Mouse (Mus musculus) frontal cortex, adult 2 months (tissue): ENCODE measurements around the gene Tbl1xr1. TPM values are rescaled to one million over a fixed set of nuclear protein-coding genes. Genes with fewer than 3 reads are reported as not detected.

Experiments
- DNase-seq, 2 experiments: peaks; one replicate each; pipeline ENCODE4 v3.0.0; 2022; ENCODE audit warnings: low spot score in 1 of 2; ENCODE audit errors: extremely low spot score in 1 of 2
- polyA plus RNA-seq: library from polyadenylated mRNA; depleted of rRNA; stranded (reverse); fragments of >200 nt; gene quantifications from 2 replicates; pipeline ENCODE4 v1.2.3, GENCODE M21; 2012

The Tbl1xr1 gene
- polyA plus RNA-seq, 1 experiment: 46.5 TPM

- peak; percentile 47 to 80 for DNase-seq
Measured at GRCm38 (mm10) chr3:22190498-22190897, 114.0 kb downstream of the Tbl1xr1 start.

GRCm38 (mm10) chr3:22192931-22193330, 116.5 kb downstream of the Tbl1xr1 start:
- no peak for DNase-seq

DNA sequence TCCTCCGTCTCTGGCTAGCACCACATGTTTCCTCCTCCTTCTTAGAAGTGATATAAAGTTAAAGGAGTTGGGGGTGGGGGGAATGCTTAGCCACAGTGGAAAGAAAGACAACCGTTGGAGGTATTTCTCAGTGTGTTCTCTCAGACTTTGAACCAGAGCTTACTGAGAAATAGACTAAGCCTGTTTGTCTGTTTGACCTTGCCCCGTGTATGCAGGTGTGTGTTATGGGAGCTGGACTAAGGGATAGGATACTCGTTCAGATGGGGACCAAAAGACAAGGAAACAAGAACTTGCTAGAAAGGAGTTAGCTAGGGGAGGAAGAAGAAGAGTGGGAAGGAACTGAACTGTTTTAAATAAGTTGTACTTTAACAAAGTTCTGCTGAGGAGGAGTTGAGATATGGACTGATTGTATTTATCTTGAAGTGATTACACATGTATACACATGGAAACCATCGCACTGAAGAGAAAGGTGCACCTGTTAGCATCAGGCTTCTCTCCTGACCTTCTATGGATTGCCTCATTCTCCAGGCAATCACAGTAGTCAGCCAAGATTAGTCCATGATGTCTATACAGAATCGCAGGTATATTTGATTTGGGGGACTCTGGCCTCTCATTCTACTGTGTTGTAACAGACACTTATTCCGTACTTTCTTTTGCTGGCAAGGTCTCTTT, 117.9 kb downstream of the Tbl1xr1 start:
- DNase-seq: no peak

- DNase-seq: no peak
Measured at GRCm38 (mm10) chr3:22198802-22199201, 122.3 kb downstream of the Tbl1xr1 start.

- DNase-seq: no peak
Measured at GRCm38 (mm10) chr3:22204186-22204585, 127.7 kb downstream of the Tbl1xr1 start.

- no peak for DNase-seq
Measured at GRCm38 (mm10) chr3:22221557-22221956, 145.1 kb downstream of the Tbl1xr1 start.

- DNase-seq: no peak
Measured at GRCm38 (mm10) chr3:22222351-22222750, 145.9 kb downstream of the Tbl1xr1 start.

GRCm38 (mm10) chr3:22223023-22223422, 146.6 kb downstream of the Tbl1xr1 start:
- no peak for DNase-seq

- no peak for DNase-seq
Measured at GRCm38 (mm10) chr3:22228052-22228451, 151.6 kb downstream of the Tbl1xr1 start.

DNA sequence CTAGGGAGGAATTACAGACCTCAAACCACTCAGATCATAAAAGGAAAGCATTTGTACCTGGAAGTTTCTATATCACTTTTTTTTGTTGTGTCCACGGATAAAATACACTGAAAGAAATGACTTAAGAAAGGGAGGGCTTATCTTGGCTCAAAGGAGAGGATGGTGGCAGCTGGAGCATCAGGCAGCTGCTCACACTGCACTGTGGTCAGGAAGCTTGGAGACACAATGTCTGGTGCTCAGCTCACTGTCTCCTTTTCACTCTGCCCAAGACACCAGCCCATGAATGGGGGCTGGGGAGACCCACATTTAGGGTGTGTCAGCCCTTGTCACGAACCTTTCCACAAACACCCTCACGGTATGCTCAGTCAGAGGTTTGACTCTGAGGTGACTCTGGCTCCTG, 154.2 kb downstream of the Tbl1xr1 start:
- no peak for DNase-seq

GRCm38 (mm10) chr3:22238106-22238900, 161.9 kb downstream of the Tbl1xr1 start:
- DNase-seq: no peak
